Mouse (Mus musculus): ENCODE data around the gene Gm10447.
A peak's percentile ranks its signal among the peaks of the same experiment; 100 is the strongest.

Gm10447 gene

GRCm38 (mm10) chr11:53456474-53457371, at the start of gene Gm10447, which contains the start of gene Shroom1:
Gene Gm10447 (minus strand): TSS chr11:53457110.
Gene Shroom1 (plus strand): TSS chr11:53457205.
- no peak for DNase-seq

- DNase-seq: peak; percentile 98
These were observed 48.2 kb upstream of the Gm10447 start for GRCm38 (mm10) chr11:53505026-53505663.

- DNase-seq: peak; percentile 63
These were observed 47.5 kb upstream of the Gm10447 start for GRCm38 (mm10) chr11:53504376-53504775.

GRCm38 (mm10) chr11:53503738-53504137, 46.8 kb upstream of the Gm10447 start:
- no peak for DNase-seq

- DNase-seq: no peak
These were observed 45.3 kb upstream of the Gm10447 start for GRCm38 (mm10) chr11:53502039-53502765.

GRCm38 (mm10) chr11:53500569-53500968, 43.7 kb upstream of the Gm10447 start:
- DNase-seq: no peak

GRCm38 (mm10) chr11:53496946-53497345, 40.0 kb upstream of the Gm10447 start:
- no peak for DNase-seq

- DNase-seq: no peak
These were observed 38.5 kb upstream of the Gm10447 start for GRCm38 (mm10) chr11:53495417-53495816.

- no peak for DNase-seq
These were observed 36.5 kb upstream of the Gm10447 start for GRCm38 (mm10) chr11:53493243-53493955.

GRCm38 (mm10) chr11:53491954-53492401, 35.1 kb upstream of the Gm10447 start:
- DNase-seq: no peak

GRCm38 (mm10) chr11:53489421-53489820, 32.5 kb upstream of the Gm10447 start:
- DNase-seq: no peak

- no peak for DNase-seq
These were observed 32.1 kb upstream of the Gm10447 start for GRCm38 (mm10) chr11:53489007-53489406.

GRCm38 (mm10) chr11:53486822-53487594, 30.1 kb upstream of the Gm10447 start:
- DNase-seq: peak; percentile 91

- DNase-seq: no peak
These were observed 29.4 kb upstream of the Gm10447 start for GRCm38 (mm10) chr11:53486351-53486750.

GRCm38 (mm10) chr11:53485719-53486118, 28.8 kb upstream of the Gm10447 start:
- DNase-seq: no peak

GRCm38 (mm10) chr11:53483159-53483891, 26.4 kb upstream of the Gm10447 start:
- DNase-seq: peak; percentile 77

- DNase-seq: no peak
These were observed 24.3 kb upstream of the Gm10447 start for GRCm38 (mm10) chr11:53481088-53481730.

- DNase-seq: peak; percentile 89
These were observed 22.9 kb upstream of the Gm10447 start, which contains the start of the genes Gm9945 and Sowaha for GRCm38 (mm10) chr11:53479783-53480301. Gene Gm9945 (plus strand): TSS chr11:53480166. Gene Sowaha (minus strand): TSS chr11:53480274.

GRCm38 (mm10) chr11:53479171-53479782, 22.4 kb upstream of the Gm10447 start:
- peak; percentile 64 for DNase-seq
